In genomic region chr11:66998467-66999403, GRCm38 (mm10) we compare ENCODE assay signal across 11 mouse cellular contexts. TPM values are rescaled to one million over a fixed set of nuclear protein-coding genes. Genes with fewer than 3 reads are reported as not detected.
A peak's percentile ranks its signal among the peaks of the same experiment; 100 is the strongest.
DNase-seq lines count a peak whose midpoint lies in the region; ATAC-seq and TF ChIP-seq lines count a peak whose summit lies in the region.
"Had no signal": no experiment of that assay in that cellular context is flagged by ENCODE, and none has a peak within 500 bp of the region (broad histone marks: within the 10 kb centered on the region; RNA-seq: fewer than 3 reads in every experiment).

No protein-coding gene starts in this region.

- TF ChIP-seq EP300 in lung, postnatal 0 days (IDR thresholded peaks at IDR 0.05), result no peak

- no peaks in the 10 kb centered on the region for H3K27me3 ChIP-seq in hindbrain, postnatal 0 days (ENCODE audit: insufficient read depth, low read length)
- no peaks in the 10 kb centered on the region for H3K27me3 ChIP-seq in hindbrain, embryonic 12.5 days
- H3K27me3 ChIP-seq in lung, postnatal 0 days (replicated peaks; ENCODE audit: insufficient read depth, low read length), result no peaks in the 10 kb centered on the region
- H3K27me3 ChIP-seq: embryonic facial prominence, embryonic 12.5 days had no signal

- peak; percentile 58 for DNase-seq in hindbrain, postnatal 0 days (ENCODE audit: low spot score)
- peak; percentile 66 for DNase-seq in brain, adult 2 months (ENCODE audit: low read depth, low spot score)
- peak; percentile 82 to 84 for DNase-seq in heart, postnatal 10 days
- peak; percentile 72 for DNase-seq in lung, postnatal 0 days (ENCODE audit: low spot score)
- peak; percentile 89 to 90 for DNase-seq in urinary bladder, postnatal 36 days (ENCODE audit: low spot score in 2 of 2)
- DNase-seq in frontal cortex, postnatal 36 days (ENCODE audit: low spot score in 2 of 2), result no peak

- no peak overlapping the region for H3K4me3 ChIP-seq in hindbrain, postnatal 0 days (ENCODE audit: low read length)
- no peak overlapping the region for H3K4me3 ChIP-seq in hindbrain, embryonic 12.5 days
- H3K4me3 ChIP-seq in lung, postnatal 0 days (ENCODE audit: low read depth, low read length), result no peak overlapping the region
- H3K4me3 ChIP-seq: embryonic facial prominence, embryonic 12.5 days had no signal

- no peak overlapping the region for H3K9ac ChIP-seq in hindbrain, postnatal 0 days (replicated peaks; ENCODE audit: low read length)
- H3K9ac ChIP-seq in hindbrain, embryonic 12.5 days, result no peak overlapping the region
- H3K9ac ChIP-seq in lung, postnatal 0 days (replicated peaks; ENCODE audit: low read depth), result no peak overlapping the region
- H3K9ac ChIP-seq: embryonic facial prominence, embryonic 12.5 days had no signal

- peaks cover 33% of the 10 kb centered on the region for H3K4me1 ChIP-seq in hindbrain, postnatal 0 days (ENCODE audit: insufficient read depth, low read length)
- peaks cover 23% of the 10 kb centered on the region for H3K4me1 ChIP-seq in hindbrain, embryonic 12.5 days
- H3K4me1 ChIP-seq in lung, postnatal 0 days (ENCODE audit: insufficient read depth, low read depth, low read length), result 0 out of 2 replicates have a peak, but pooled peaks cover 4% of the 10 kb centered on the region

- intact Hi-C loops in heart, postnatal 10 days (cut with DNase I), result no loop called here

- TF ChIP-seq CTCF in hindbrain, postnatal 0 days (IDR thresholded peaks at IDR 0.05; ENCODE audit: low read depth), result peak; percentile 40
- TF ChIP-seq CTCF in lung, postnatal 0 days (IDR thresholded peaks at IDR 0.05), result peak; percentile 26; the same call in 1 of the 2 replicates

- no peaks in the 10 kb centered on the region for H3K36me3 ChIP-seq in hindbrain, postnatal 0 days (ENCODE audit: insufficient read depth, low read length)
- no peaks in the 10 kb centered on the region for H3K36me3 ChIP-seq in hindbrain, embryonic 12.5 days
- H3K36me3 ChIP-seq in lung, postnatal 0 days (ENCODE audit: insufficient read depth, low read length), result no peaks in the 10 kb centered on the region
- H3K36me3 ChIP-seq: embryonic facial prominence, embryonic 12.5 days had no signal

- ATAC-seq in hindbrain, postnatal 0 days, result peak; percentile 62
- no peak for ATAC-seq in hindbrain, embryonic 12.5 days (ENCODE audit: low FRiP score)
- ATAC-seq in lung, postnatal 0 days, result peak; percentile 95
- no peak for ATAC-seq in granulocyte monocyte progenitor cell, adult 5-6 weeks (replicated peaks; ENCODE audit: poor library complexity, severe bottlenecking)

- peak overlapping the region; percentile 2; the same call in 1 of the 2 replicates for H3K27ac ChIP-seq in hindbrain, postnatal 0 days
- H3K27ac ChIP-seq in hindbrain, embryonic 12.5 days, result no peak overlapping the region
- H3K27ac ChIP-seq in lung, postnatal 0 days (ENCODE audit: low read length), result peak overlapping the region; percentile 51; the same call in 1 of the 2 replicates
- H3K27ac ChIP-seq: embryonic facial prominence, embryonic 12.5 days had no signal

- no peak overlapping the region for H3K4me2 ChIP-seq in hindbrain, postnatal 0 days (ENCODE audit: low read depth, low read length)
- H3K4me2 ChIP-seq in hindbrain, embryonic 12.5 days (replicated peaks), result no peak overlapping the region
- H3K4me2 ChIP-seq in lung, postnatal 0 days (replicated peaks; ENCODE audit: low read depth, low read length), result no peak overlapping the region; the same call in 1 of the 2 replicates
- H3K4me2 ChIP-seq: embryonic facial prominence, embryonic 12.5 days had no signal

- WGBS in hindbrain, postnatal 0 days, result 52% methylated on average over 14 of the region's 14 CpGs
- WGBS in hindbrain, embryonic 12.5 days, result 83% methylated on average over 14 of the region's 14 CpGs
- WGBS in lung, postnatal 0 days, result 41% methylated on average over 14 of the region's 14 CpGs

- H3K9me3 ChIP-seq in hindbrain, postnatal 0 days (ENCODE audit: low read length), result no peaks in the 10 kb centered on the region
- no peaks in the 10 kb centered on the region for H3K9me3 ChIP-seq in hindbrain, embryonic 12.5 days (replicated peaks)
- H3K9me3 ChIP-seq in lung, postnatal 0 days (ENCODE audit: low read length), result no peaks in the 10 kb centered on the region
- H3K9me3 ChIP-seq: embryonic facial prominence, embryonic 12.5 days had no signal

RNA-seq across cellular contexts. Expression of gene Tmem220, which starts 26.2 kb away (rescaled TPM):
- 0.26 TPM in 1 of 2 replicates, not detected in the other for total RNA-seq in hindbrain, postnatal 0 days (2014; rRNA removed)
- 0.97 and 1.1 TPM in 2 replicates for polyA plus RNA-seq in hindbrain, postnatal 0 days (2015; fragmentation: Nextera tagmentation; extraction: Ambion mirVana)
- 0.43 and 1.2 TPM in 2 replicates for polyA plus RNA-seq in hindbrain, embryonic 12.5 days (2016; fragmentation: Nextera tagmentation; extraction: Ambion mirVana)
- total RNA-seq in heart, postnatal 10 days (2021), result 1 to 10 TPM; 1.4 to 1.8 TPM
- 3.5 and 5.4 TPM in 2 replicates for polyA plus RNA-seq in lung, postnatal 0 days (2015; fragmentation: Nextera tagmentation; extraction: Ambion mirVana)
- 1.5 and 2.1 TPM in 2 replicates for total RNA-seq in granulocyte monocyte progenitor cell, adult 5-6 weeks (2014; fragmentation: Nextera tagmentation)
- 1.9 and 2.4 TPM in 2 replicates for total RNA-seq in granulocyte monocyte progenitor cell, adult 5-6 weeks (2017)

RNA-seq across cellular contexts. Expression of gene Tmem238l, which starts 42.3 kb away (rescaled TPM):
- total RNA-seq in hindbrain, postnatal 0 days (2014; rRNA removed), result not detected in 2 replicates
- not detected in 2 replicates for polyA plus RNA-seq in hindbrain, postnatal 0 days (2015; fragmentation: Nextera tagmentation; extraction: Ambion mirVana)
- not detected in 2 replicates for polyA plus RNA-seq in hindbrain, embryonic 12.5 days (2016; fragmentation: Nextera tagmentation; extraction: Ambion mirVana)
- total RNA-seq in heart, postnatal 10 days (2021), result under 1 TPM; 0.34 to 0.55 TPM
- not detected in 2 replicates for polyA plus RNA-seq in lung, postnatal 0 days (2015; fragmentation: Nextera tagmentation; extraction: Ambion mirVana)
- total RNA-seq in granulocyte monocyte progenitor cell, adult 5-6 weeks (2014; fragmentation: Nextera tagmentation), result not detected in 2 replicates
- not detected in 2 replicates for total RNA-seq in granulocyte monocyte progenitor cell, adult 5-6 weeks (2017)
- total RNA-seq: left cerebral cortex, postnatal 36 days; neutrophil, adult 5-6 weeks had no signal
- polyA plus RNA-seq: embryonic facial prominence, embryonic 12.5 days had no signal

RNA-seq across cellular contexts. Expression of gene Adprm, which starts 53.7 kb away (rescaled TPM):
- 15.6 and 18.9 TPM in 2 replicates for total RNA-seq in hindbrain, postnatal 0 days (2014; rRNA removed)
- 25.3 and 29.5 TPM in 2 replicates for polyA plus RNA-seq in hindbrain, postnatal 0 days (2015; fragmentation: Nextera tagmentation; extraction: Ambion mirVana)
- polyA plus RNA-seq in hindbrain, embryonic 12.5 days (2016; fragmentation: Nextera tagmentation; extraction: Ambion mirVana), result 37.8 and 39.6 TPM in 2 replicates
- total RNA-seq in heart, postnatal 10 days (2021), result 10 to 100 TPM; 14.5 to 15.8 TPM
- polyA plus RNA-seq in lung, postnatal 0 days (2015; fragmentation: Nextera tagmentation; extraction: Ambion mirVana), result 29.3 and 36.4 TPM in 2 replicates
- 30.6 and 43.1 TPM in 2 replicates for total RNA-seq in granulocyte monocyte progenitor cell, adult 5-6 weeks (2014; fragmentation: Nextera tagmentation)
- total RNA-seq in granulocyte monocyte progenitor cell, adult 5-6 weeks (2017), result 28.5 and 35.8 TPM in 2 replicates

RNA-seq across cellular contexts. Expression of gene Sco1, which starts 53.7 kb away (rescaled TPM):
- 11.0 and 13.8 TPM in 2 replicates for total RNA-seq in hindbrain, postnatal 0 days (2014; rRNA removed)
- polyA plus RNA-seq in hindbrain, postnatal 0 days (2015; fragmentation: Nextera tagmentation; extraction: Ambion mirVana), result 13.6 and 14.9 TPM in 2 replicates
- polyA plus RNA-seq in hindbrain, embryonic 12.5 days (2016; fragmentation: Nextera tagmentation; extraction: Ambion mirVana), result 18.2 and 18.9 TPM in 2 replicates
- total RNA-seq in heart, postnatal 10 days (2021), result 10 to 100 TPM; 17.8 to 19.2 TPM
- polyA plus RNA-seq in lung, postnatal 0 days (2015; fragmentation: Nextera tagmentation; extraction: Ambion mirVana), result 9.3 and 9.7 TPM in 2 replicates
- total RNA-seq in granulocyte monocyte progenitor cell, adult 5-6 weeks (2014; fragmentation: Nextera tagmentation), result 13.3 and 16.2 TPM in 2 replicates
- 34.2 and 37.8 TPM in 2 replicates for total RNA-seq in granulocyte monocyte progenitor cell, adult 5-6 weeks (2017)

Comparison
In these comparisons a context has a peak if more than half of its experiments do, and no peak if none do; other contexts are left out.
1. ATAC-seq: peak in hindbrain, postnatal 0 days (single experiment) and lung, postnatal 0 days (single experiment); none in hindbrain, embryonic 12.5 days (single experiment) and granulocyte monocyte progenitor cell, adult 5-6 weeks (single experiment).
2. DNase-seq: peak in hindbrain, postnatal 0 days (single experiment), brain, adult 2 months (single experiment), heart, postnatal 10 days (2 of 2), lung, postnatal 0 days (single experiment) and urinary bladder, postnatal 36 days (2 of 2); none in frontal cortex, postnatal 36 days (0 of 2).